Mouse (Mus musculus) hindbrain, embryonic 11.5 days (tissue): ENCODE measurements around the gene Kansl1. TPM values are rescaled to one million over a fixed set of nuclear protein-coding genes. Genes with fewer than 3 reads are reported as not detected.
A peak's percentile ranks its signal among the peaks of the same experiment; 100 is the strongest.

Source experiments
- ATAC-seq: fragments of 200-750 bp; cut with Nextera tagmentation; 2 replicates; pipeline ENCODE4 v1.8.0; 2017; ENCODE audit warnings: mild to moderate bottlenecking, moderate TSS enrichment, moderate library complexity; ENCODE audit not compliant: low FRiP score
- DNase-seq: peaks from one replicate; pipeline ENCODE4 v3.0.0-alpha.2; 2015; ENCODE audit warnings: low spot score
- H3K27ac ChIP-seq: fragments of 300-500 bp; sonication (generic); 2 replicates; pipeline ENCODE4 v1.5.1; 2014; ENCODE audit warnings: mild to moderate bottlenecking, low read depth, low read length
- H3K27me3 ChIP-seq: fragments of 300-500 bp; sonication (generic); 2 replicates; pipeline ENCODE4 v1.6.1; 2014; ENCODE audit warnings: mild to moderate bottlenecking, low read length, moderate library complexity, mixed read lengths; ENCODE audit not compliant: control insufficient read depth, insufficient read depth
- H3K36me3 ChIP-seq: fragments of 300-500 bp; sonication (generic); 2 replicates; pipeline ENCODE4 v1.6.1; 2014; ENCODE audit warnings: mild to moderate bottlenecking, low read length, moderate library complexity, mixed read lengths; ENCODE audit not compliant: control insufficient read depth, insufficient read depth
- H3K4me1 ChIP-seq: fragments of 300-500 bp; sonication (generic); replicated peaks from 2 replicates; pipeline ENCODE4 v1.6.1; 2014; ENCODE audit warnings: low read length, mixed read lengths; ENCODE audit not compliant: control insufficient read depth, insufficient read depth
- H3K4me2 ChIP-seq: fragments of 300-500 bp; sonication (generic); replicated peaks from 2 replicates; pipeline ENCODE4 v1.6.1; 2014; ENCODE audit warnings: mild to moderate bottlenecking, low read depth, low read length
- H3K4me3 ChIP-seq: fragments of 300-500 bp; sonication (generic); 2 replicates; pipeline ENCODE4 v1.5.1; 2014; ENCODE audit warnings: low read depth, low read length
- H3K9ac ChIP-seq: fragments of 300-500 bp; sonication (generic); 2 replicates; pipeline ENCODE4 v1.6.1; 2014; ENCODE audit warnings: low read depth, low read length
- H3K9me3 ChIP-seq: fragments of 300-500 bp; sonication (generic); 2 replicates; pipeline ENCODE4 v1.6.1; 2016; ENCODE audit warnings: low read length; ENCODE audit not compliant: control insufficient read depth
- WGBS: fragments of 180-500 bp; shearing (Covaris S2); extraction: QIAGEN DNeasy Blood & Tissue Kit; methylation state at CpG from one replicate; pipeline ENCODE4 v1.1.7; 2014; 5-methylcytosine and 5-hydroxymethylcytosine counted together
- polyA plus RNA-seq: library from polyadenylated mRNA; unstranded; fragments of >200 nt; fragmentation: Nextera tagmentation; extraction: Ambion mirVana; gene quantifications from 2 replicates; pipeline ENCODE4 v1.2.1, GENCODE M21; 2014

Kansl1 gene
- polyA plus RNA-seq, 1 experiment from 2014 or later: 29.8 TPM

DNA sequence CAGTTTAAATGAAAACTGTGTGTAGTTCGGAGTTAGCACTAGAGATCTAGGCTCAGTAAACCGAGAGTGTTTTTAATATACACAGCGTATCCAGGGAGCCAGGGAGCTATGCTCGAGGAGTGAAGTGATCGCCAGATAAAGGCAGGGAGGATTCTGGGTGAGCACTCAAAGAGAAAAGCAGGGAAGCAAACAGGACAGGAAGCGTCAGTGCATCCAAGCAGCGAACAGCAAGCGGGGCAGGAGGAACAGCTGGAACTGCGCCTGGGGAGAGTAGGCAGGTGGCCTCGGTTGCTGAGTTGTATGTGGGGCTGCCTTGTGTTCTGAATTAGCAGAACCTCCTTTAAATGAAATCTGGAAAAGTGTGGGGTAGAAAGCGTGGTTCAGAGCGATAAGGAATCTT lies 166.0 kb downstream of the Kansl1 start:
- DNase-seq (no peak), ATAC-seq (no peak)
- Histone ChIP-seq H3K27ac (no peak overlapping the region), H3K4me3 (no peak overlapping the region), H3K4me2 (no peak overlapping the region), H3K4me1 (no peaks in the 10 kb centered on the region), H3K9me3 (no peaks in the 10 kb centered on the region), H3K36me3 (no peaks in the 10 kb centered on the region), H3K9ac (no peak overlapping the region), H3K27me3 (no peaks in the 10 kb centered on the region)
- 52% methylated on average over 12 of the region's 12 CpGs for WGBS

DNA sequence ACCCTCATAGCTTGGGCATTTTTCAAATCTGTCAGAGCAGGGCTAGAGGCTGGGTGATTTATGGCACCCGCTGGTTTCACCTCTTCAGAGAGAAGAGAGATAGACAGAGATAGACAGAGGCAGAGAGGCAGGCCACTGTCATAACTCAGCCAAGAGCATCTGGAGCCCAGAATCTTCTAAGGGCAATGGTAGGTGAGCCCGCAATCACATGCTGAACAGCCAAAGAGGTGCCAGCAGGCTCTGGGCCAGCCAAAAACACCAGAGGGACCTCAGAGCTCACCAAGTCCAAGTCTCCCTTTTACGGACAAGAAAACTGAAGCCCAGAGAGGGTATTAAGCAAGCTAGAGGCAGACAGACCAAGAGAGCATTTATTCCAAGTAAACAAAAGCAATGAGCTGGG lies 171.0 kb downstream of the Kansl1 start:
- Histone ChIP-seq H3K4me1 (no peaks in the 10 kb centered on the region), H3K4me3 (no peak overlapping the region), H3K27me3 (no peaks in the 10 kb centered on the region), H3K9me3 (no peaks in the 10 kb centered on the region), H3K9ac (no peak overlapping the region), H3K36me3 (no peaks in the 10 kb centered on the region), H3K27ac (no peak overlapping the region), H3K4me2 (no peak overlapping the region)
- ATAC-seq: no peak
- 90% methylated on average over 3 of the region's 3 CpGs for WGBS
- no peak for DNase-seq

DNA sequence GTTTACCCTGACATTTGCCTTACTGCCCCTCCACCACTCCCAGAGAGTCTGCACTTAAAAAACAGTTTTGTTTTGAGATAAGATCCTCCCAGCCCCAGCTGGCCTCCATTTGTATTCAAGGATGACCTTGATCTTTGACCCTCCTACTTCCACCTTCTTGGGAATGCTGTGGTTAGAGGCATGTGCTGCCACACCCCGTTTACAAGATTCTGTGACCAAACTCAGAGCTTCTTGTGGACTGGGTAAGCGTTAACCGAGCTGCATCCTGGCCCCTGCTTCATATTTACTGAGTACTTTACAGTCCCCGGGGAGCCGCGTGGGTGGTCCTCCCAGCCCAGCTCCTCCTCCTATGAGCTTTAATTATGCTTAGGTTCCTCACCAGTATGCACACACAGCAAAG lies 173.0 kb downstream of the Kansl1 start:
- WGBS: 51% methylated on average over 6 of the region's 6 CpGs
- peak; percentile 31 for DNase-seq
- H3K27ac ChIP-seq: no peak overlapping the region
- no peaks in the 10 kb centered on the region for H3K36me3 ChIP-seq
- no peaks in the 10 kb centered on the region for H3K27me3 ChIP-seq
- H3K4me1 ChIP-seq: no peaks in the 10 kb centered on the region
- no peak overlapping the region for H3K4me2 ChIP-seq
- H3K9me3 ChIP-seq: no peaks in the 10 kb centered on the region
- no peak overlapping the region for H3K9ac ChIP-seq
- no peak for ATAC-seq
- no peak overlapping the region for H3K4me3 ChIP-seq

DNA sequence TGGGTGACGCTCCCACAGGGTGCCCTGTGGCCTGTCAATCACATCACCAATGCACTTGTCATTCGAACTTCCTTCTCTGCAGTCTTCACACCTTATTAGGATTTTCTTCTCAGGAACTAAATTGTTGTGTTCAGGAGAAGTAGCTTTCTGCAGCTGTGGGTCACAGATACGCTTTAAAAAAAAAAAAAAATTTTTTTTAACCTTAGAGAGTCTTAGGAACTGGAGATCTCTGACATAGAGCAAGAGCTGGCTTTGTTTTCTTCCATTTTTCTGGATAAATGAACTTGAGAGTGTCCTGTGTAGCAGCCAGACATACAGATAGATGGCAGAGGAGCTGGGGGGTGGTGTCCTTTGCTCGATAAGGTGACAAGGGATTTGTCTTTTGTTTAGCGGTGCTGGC lies 173.5 kb downstream of the Kansl1 start:
- no peaks in the 10 kb centered on the region for H3K9me3 ChIP-seq
- DNase-seq: no peak
- no peak for ATAC-seq
- no peaks in the 10 kb centered on the region for H3K4me1 ChIP-seq
- H3K9ac ChIP-seq: no peak overlapping the region
- no peaks in the 10 kb centered on the region for H3K27me3 ChIP-seq
- 53% methylated on average over 5 of the region's 5 CpGs for WGBS
- no peaks in the 10 kb centered on the region for H3K36me3 ChIP-seq
- no peak overlapping the region for H3K4me3 ChIP-seq
- H3K4me2 ChIP-seq: no peak overlapping the region
- H3K27ac ChIP-seq: no peak overlapping the region

DNA sequence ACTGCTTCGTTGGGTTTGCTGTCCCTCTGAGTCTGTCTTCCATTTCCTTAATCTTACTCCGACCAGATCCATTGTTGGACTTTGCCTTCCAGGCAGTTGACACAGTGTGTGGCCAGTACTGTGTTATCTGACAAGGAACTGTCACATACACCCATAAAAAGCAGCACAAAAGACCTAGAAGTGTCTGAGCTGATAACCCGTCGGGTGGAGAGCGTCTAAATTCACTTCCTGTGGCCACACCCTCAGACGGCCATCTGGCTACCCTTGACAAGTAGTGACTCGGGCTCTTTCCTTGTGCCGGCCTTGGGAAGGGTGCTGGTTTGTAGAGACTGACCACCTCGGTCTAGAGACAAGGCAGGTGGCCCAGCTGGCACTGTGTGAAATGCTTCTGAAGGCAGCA lies 175.4 kb downstream of the Kansl1 start:
- no peak overlapping the region for H3K27ac ChIP-seq
- no peak overlapping the region for H3K4me2 ChIP-seq
- 76% methylated on average over 9 of the region's 9 CpGs for WGBS
- ATAC-seq (no peak), DNase-seq (no peak)
- H3K4me3 ChIP-seq: no peak overlapping the region
- H3K9ac ChIP-seq: no peak overlapping the region
- H3K36me3 ChIP-seq: no peaks in the 10 kb centered on the region
- no peaks in the 10 kb centered on the region for H3K9me3 ChIP-seq
- peaks cover 3% of the 10 kb centered on the region; the same call in 1 of the 2 replicates for H3K4me1 ChIP-seq
- H3K27me3 ChIP-seq: no peaks in the 10 kb centered on the region

DNA sequence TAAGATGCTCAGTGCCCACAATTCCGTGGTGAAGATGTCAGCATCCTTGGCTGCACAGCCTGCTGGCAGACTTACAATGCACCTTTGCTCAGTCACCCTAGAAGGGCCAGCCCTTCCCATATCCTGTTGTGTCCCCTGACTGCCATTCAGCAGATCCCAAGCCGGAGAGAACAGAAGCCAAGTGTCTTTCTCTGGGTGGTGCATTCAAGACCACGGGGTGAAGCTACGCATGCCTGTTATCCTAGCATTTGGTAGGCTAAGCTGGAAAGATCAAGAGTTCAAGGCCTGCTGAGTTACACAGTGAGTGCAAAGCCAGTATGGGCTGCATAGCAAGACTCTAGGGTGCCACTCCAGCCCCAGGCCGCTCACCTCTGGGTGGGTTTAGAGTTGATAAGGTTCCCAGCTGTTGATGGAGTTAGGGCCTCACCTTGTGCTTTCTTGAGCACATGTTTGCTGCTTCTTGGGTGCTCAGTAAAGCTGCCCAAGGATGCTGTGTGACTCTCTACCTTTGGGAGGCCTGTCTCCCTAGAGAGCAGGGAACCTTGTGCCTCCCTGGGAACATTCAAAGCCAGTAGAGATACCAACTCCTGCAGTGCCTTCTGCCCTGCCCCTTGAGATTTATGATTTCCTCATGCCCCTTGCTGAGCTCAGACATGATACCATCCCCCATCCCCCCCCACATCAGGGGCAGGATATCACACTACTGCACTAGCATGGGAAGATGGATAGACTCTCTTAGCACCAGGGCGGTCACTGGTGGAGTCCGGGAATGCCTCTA lies 176.0 kb downstream of the Kansl1 start:
- H3K27ac ChIP-seq: no peak overlapping the region
- H3K4me2 ChIP-seq: no peak overlapping the region
- DNase-seq (no peak), ATAC-seq (no peak)
- no peak overlapping the region for H3K9ac ChIP-seq
- H3K36me3 ChIP-seq: no peaks in the 10 kb centered on the region
- H3K9me3 ChIP-seq: no peaks in the 10 kb centered on the region
- H3K4me1 ChIP-seq: peaks cover 3% of the 10 kb centered on the region; the same call in 1 of the 2 replicates
- 86% methylated on average over 7 of the region's 7 CpGs for WGBS
- no peaks in the 10 kb centered on the region for H3K27me3 ChIP-seq
- no peak overlapping the region for H3K4me3 ChIP-seq

DNA sequence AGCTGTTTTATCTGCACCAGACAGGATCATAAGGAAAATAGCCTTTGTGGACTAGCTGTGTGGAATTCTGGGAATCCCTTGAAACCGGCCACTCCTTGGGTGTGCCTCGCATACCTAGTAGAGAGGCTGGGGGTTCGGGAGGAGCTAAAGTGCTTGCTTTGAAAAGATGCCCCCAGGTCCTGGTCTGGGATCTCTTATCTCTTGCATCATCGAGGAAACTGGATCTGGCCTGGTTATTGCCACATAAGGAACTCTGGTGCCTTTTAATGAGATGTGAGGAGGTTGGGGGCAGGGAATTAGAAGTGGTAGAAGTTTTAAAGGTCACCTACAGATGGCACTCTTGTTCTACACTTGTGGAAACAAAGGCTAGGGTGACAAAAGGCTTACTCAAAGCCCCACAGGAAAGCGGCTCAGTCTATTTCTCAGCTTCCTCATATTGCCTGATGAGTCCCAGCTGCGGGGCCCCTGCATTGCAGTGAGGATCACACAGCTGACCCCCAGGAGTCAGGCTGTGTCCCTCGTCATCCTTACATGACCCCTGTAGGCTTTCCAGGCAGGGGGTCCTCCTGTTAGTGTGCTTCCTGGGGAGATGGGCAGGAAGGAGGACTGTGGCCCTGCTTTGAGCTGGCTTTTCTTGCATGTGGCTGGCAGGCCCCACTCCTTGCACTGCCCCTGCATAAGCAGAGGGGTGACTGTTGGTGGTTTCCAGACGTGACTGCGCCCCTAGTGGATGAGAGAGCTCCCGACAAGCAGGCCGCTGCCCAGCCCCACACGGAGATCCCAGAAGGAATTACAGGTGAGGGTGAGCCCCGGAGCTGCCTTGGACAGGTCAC lies 179.2 kb downstream of the Kansl1 start:
- peak; percentile 77 for ATAC-seq
- WGBS: 16% methylated on average over 13 of the region's 13 CpGs

DNA sequence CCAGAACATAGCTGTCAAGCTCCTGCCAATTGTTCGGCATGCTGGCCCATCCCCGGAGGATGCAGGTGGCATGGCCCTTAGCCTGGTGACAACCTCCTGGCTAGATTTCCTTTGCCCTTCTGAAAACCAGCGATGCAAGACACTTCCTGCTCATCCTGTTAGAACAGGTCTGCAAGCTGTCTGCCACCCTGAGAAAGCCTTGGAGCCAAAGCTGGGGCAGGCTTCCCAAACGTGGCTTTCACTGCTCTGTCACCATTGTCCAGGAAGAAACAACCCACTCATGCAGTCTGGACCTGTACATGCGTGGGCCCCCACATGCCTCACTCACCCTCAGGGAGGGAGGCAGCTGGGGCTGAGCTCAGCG lies 179.8 kb downstream of the Kansl1 start:
- DNase-seq (no peak), ATAC-seq (peak; percentile 40)
- no peak overlapping the region for H3K4me3 ChIP-seq
- 57% methylated on average over 6 of the region's 6 CpGs for WGBS
- no peak overlapping the region for H3K9ac ChIP-seq
- H3K27ac ChIP-seq: peak overlapping the region; percentile 34
- peaks cover 3% of the 10 kb centered on the region; the same call in 1 of the 2 replicates for H3K4me1 ChIP-seq
- no peaks in the 10 kb centered on the region for H3K9me3 ChIP-seq
- H3K27me3 ChIP-seq: no peaks in the 10 kb centered on the region
- H3K4me2 ChIP-seq: no peak overlapping the region
- no peaks in the 10 kb centered on the region for H3K36me3 ChIP-seq

More for the DNA sequence above, 179.2 kb downstream of the Kansl1 start:
- no peak overlapping the region for H3K4me3 ChIP-seq
- peak; percentile 82 for DNase-seq
- no peak overlapping the region for H3K4me2 ChIP-seq
- H3K27me3 ChIP-seq: no peaks in the 10 kb centered on the region
- peaks cover 3% of the 10 kb centered on the region; the same call in 1 of the 2 replicates for H3K4me1 ChIP-seq
- no peaks in the 10 kb centered on the region for H3K9me3 ChIP-seq
- H3K9ac ChIP-seq: peak overlapping the region; percentile 47
- no peaks in the 10 kb centered on the region for H3K36me3 ChIP-seq
- peak overlapping the region; percentile 77 for H3K27ac ChIP-seq
